Mouse (Mus musculus) frontal cortex, adult (tissue): Measurements from ENCODE around the gene Zfp710.
A peak's percentile ranks its signal among the peaks of the same experiment; 100 is the strongest.

Experiments used
- ATAC-seq: cut with Nextera tagmentation; 2 replicates; pipeline ENCODE4 v1.9.2; 2017; ENCODE audit warnings: mild to moderate bottlenecking, moderate library complexity, mixed read lengths; ENCODE audit not compliant: low TSS enrichment

Gene Zfp710

GRCm38 (mm10) chr7:80057002-80057691, 32.5 kb downstream of the Zfp710 start:
- no peak for ATAC-seq

DNA sequence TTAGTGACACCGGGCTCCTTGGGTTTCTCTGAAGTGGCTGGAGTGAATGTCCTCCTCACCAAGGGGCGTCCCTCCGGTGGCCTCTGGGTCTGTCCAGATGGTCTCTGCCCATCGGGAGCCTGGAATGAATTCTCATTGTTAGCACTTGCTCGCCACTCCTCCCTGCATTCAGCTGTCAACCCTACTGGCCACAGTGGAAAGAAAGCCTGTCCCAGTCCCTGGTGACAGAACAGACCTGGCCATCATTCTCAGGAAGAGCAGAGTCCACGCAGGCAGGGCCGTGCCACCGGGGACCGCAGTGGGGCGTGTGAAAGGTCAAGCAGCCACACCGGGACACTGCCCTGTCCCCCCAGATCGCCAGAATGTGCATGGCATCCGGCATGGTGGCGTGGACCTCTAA, 33.2 kb downstream of the Zfp710 start:
- no peak for ATAC-seq

DNA sequence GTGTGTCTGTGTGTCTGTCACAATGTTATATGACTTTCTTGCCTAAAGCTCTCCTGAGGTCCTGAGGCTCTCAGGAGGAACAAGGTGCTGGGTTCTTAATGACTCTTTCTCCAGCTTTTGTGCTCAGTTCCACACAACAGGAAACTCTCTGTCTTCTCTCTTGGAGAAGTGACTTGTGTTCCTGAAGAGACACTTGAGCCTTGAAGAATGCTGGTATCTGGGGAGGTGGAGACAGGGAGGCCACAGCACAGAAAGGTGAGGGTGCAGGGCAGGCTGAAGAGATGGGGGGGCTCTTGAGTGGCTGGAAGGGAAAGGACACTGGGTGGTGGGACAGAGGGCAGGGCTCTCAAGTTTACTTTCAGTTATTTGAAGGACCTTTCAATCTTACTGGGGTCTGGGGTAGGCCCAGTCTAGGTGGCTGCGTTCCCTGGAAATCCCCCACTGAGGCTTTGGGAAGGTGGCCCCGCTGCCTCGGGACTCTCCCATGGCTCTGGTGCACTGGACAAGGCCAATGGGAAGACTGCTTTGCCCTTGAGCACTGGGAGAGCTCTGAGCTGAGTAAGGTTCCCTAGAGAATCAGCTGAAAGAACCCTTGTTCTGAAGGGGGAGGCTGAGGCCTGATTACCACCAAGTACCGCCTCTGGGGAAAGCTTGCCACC, 33.9 kb downstream of the Zfp710 start:
- no peak for ATAC-seq

DNA sequence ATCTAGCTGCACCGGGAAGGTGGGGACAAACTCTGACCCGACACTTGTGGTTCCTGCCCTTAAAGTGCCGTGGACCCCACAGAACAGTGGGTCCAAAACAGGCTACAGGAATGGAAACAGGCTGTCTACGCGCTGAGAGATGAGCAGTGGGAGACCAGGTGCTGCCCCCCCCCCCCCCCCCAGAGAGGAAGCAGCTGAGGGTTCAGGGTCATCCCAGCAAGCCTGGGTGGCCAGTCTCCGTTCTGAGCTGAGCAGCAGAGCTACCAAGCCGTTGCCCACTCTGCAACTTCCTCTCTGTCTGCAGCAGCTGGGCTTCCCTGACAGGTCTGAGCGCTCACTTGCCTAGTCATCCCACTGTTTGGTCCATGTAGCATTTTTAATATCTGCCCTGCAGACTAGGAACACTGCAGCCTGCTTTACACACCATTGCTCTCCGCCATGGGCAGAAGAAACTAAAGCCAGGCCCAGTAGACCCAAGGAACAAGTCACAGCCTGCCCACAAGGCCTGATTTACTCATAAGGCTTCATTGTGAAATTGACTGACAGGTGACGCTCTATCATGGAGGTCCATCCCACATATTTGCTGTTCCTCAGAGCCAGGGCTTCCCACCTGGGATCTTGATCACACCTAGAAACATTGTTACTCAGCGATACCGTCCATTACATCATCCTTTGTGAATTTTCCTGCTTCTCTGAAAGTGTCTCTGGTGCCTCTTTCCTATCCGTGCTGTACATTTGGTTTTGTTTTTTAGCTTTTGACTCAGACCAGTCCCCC, 34.6 kb downstream of the Zfp710 start:
- no peak for ATAC-seq

DNA sequence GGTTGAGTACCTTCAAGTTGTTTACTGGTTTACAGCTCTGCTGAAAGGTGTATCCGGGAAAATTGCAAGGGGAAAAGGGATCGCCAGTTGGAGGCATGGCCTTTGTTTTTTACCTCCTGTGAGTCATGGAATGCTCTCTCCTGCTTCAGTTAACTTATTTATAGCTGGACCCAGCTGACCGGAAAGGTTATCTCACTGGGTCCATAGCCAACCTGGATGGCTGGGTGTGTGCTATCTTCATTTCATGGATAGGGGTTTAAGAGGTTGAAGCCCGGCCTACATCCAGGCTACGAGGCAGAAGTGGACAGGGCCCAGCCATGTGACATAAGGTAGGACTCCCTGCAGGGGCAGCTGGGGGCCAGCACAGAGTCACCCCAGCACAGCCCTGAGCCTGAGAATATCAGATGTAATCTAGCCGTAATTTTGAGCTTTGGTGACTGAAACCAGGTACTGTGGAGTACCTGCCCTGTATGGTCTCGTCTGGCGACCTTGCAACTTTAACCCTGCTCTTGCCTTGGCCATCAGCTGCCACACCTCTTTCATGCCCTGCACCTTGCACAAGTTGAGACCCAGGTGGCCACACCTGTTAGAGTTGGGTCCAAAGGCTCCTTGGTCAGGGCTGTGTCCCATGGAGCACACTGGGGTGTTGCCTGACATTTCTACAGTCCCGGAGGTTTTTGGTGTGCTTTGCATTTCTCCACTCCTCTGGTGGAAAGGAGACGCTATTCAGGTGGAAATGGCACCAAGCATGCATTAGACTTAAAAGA, 35.6 kb downstream of the Zfp710 start:
- ATAC-seq = no peak

GRCm38 (mm10) chr7:80062083-80062826, 37.6 kb downstream of the Zfp710 start:
- no peak for ATAC-seq

DNA sequence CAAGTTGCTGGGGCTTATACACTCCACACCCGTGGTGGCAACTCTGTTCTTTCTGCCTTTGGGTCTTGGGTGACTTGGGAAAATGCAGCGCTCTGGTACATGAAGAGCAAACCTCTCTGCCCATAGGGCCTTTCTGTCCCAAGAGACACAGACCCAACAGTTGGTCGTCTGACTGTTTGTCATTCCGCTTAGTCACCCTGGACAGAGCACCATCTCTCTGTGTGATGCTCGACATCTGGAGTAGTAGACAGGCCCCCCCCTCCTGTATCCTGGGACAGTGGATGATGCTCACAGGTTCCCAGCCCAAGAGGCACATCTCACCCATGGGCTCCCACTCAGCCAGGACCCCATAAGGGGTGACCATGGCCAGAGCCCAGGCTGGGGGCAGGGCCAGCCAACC, 38.6 kb downstream of the Zfp710 start:
- ATAC-seq = no peak

- ATAC-seq = no peak
Measured at GRCm38 (mm10) chr7:80063902-80064736, 39.5 kb downstream of the Zfp710 start.

GRCm38 (mm10) chr7:80065250-80065649, 40.6 kb downstream of the Zfp710 start:
- no peak for ATAC-seq

GRCm38 (mm10) chr7:80066675-80067455, 42.3 kb downstream of the Zfp710 start:
- ATAC-seq = peak; percentile 32

- no peak for ATAC-seq
Measured at GRCm38 (mm10) chr7:80068341-80068740, 43.7 kb downstream of the Zfp710 start.

GRCm38 (mm10) chr7:80069615-80070327, 45.2 kb downstream of the Zfp710 start:
- ATAC-seq = peak; percentile 42

- ATAC-seq = no peak
Measured at GRCm38 (mm10) chr7:80071209-80071608, 46.6 kb downstream of the Zfp710 start.

GRCm38 (mm10) chr7:80072297-80072696, 47.7 kb downstream of the Zfp710 start:
- peak; percentile 73 for ATAC-seq

DNA sequence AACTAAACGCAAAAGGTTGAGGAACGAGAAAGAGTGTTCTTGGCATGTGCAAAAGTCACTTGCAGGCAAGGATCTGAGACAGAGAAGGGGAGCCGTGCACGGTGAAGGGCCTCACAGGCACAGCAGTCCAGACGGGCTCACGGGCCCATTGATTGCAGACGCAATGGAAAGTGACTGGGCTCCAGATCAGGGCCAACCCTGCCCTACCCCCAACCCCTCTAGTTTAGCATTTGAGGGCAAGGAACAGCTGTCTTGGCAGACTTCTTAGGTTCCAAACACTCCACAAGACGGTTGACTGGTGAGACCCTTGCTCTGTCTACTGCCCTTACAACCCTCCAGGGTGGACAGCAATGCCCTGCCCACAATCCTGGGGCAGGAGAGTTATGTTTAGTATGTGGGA, 48.9 kb downstream of the Zfp710 start:
- no peak for ATAC-seq

GRCm38 (mm10) chr7:80074921-80075441, 50.4 kb downstream of the Zfp710 start:
- no peak for ATAC-seq

DNA sequence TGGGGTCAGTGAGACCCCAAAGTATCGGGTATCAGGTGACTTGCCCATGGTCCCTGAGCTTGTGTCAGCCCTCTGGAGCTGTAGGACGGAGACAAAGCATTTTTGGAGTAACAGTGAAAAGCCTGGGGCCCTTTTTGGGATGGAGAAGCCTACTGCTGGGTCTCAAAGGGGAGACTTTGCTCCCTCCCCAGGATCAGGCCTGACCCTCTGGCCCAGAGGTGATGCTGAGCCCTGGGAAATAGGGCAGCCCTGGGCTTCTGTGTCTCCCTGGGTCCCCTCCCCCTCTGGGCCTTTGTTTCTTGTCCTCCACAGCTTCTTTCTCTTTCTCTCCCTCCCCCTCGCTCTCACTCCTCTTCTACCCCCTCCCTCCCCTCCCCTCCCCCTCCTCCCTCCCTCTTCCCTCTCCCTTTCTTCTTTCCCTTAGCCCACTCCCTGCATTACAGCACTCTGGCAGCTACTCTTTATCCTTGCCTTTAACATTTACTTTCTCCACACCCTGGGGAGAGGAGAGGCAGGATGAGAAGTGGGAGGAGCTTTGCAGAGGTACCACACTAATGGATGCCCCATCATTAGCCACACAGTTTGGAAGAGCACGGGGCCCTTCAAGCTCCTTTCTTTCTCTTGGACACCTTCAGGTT, 51.5 kb downstream of the Zfp710 start:
- ATAC-seq = no peak
